Mouse (Mus musculus): ENCODE data around the gene Gm49342. TPM values are rescaled to one million over a fixed set of nuclear protein-coding genes. Genes with fewer than 3 reads are reported as not detected.

The Gm49342 gene
- total RNA-seq, 1 experiment, result 26.2 TPM

GRCm38 (mm10) chr14:51007152-51007801 lies 63.0 kb downstream of the Gm49342 start, which contains the start of gene Rnase10:
Rnase10 (plus strand) TSS chr14:51007751.
- Histone ChIP-seq H3K4me1 (ENCODE audit: control insufficient read depth in 2 of 2, insufficient read depth in 2 of 2, low read length in 2 of 2, poor library complexity in 1 of 2) (no peaks in the 10 kb centered on the region), H3K27ac (ENCODE audit: insufficient read depth, low read depth, low read length, poor library complexity, severe bottlenecking) (no peak within 1 kb of the TSS), H3K36me3 (ENCODE audit: control insufficient read depth, insufficient read depth, low read length, poor library complexity, severe bottlenecking) (no peaks in the 10 kb centered on the region), H3K9ac (ENCODE audit: insufficient read depth, low read depth, low read length, poor library complexity, severe bottlenecking) (no peak within 1 kb of the TSS), H3K9me3 (ENCODE audit: control insufficient read depth, insufficient read depth, low read depth, low read length) (no peaks in the 10 kb centered on the region), H3K4me3 (ENCODE audit: insufficient read depth in 1 of 2, low read depth in 1 of 2, low read length in 2 of 2, poor library complexity in 1 of 2, severe bottlenecking in 1 of 2) (no peak within 1 kb of the TSS)
- TF ChIP-seq MAFK (IDR thresholded peaks at IDR 0.05; ENCODE audit: insufficient read depth, low read depth, low read length) (no peak), HCFC1 (IDR thresholded peaks at IDR 0.05; ENCODE audit: borderline replicate concordance, insufficient read depth, low read length) (no peak), ZNF384 (IDR thresholded peaks at IDR 0.05; ENCODE audit: low read depth, low read length) (no peak), CHD2 (IDR thresholded peaks at IDR 0.05; ENCODE audit: low read depth, low read length) (no peak), ZC3H11A (IDR thresholded peaks at IDR 0.05; ENCODE audit: borderline replicate concordance, low read depth, low read length) (no peak)
- DNase-seq (ENCODE audit: low read depth, low spot score), result no peak
- in situ Hi-C loops (cut with MboI; ENCODE audit: low sequenced_read_pairs in 2 of 2, unreplicated experiment in 2 of 2), result no loop called here

- no peak overlapping the region for H3K9ac ChIP-seq (ENCODE audit: insufficient read depth, low read depth, low read length, poor library complexity, severe bottlenecking)
- no peak overlapping the region for H3K27ac ChIP-seq (ENCODE audit: insufficient read depth, low read depth, low read length, poor library complexity, severe bottlenecking)
- no peaks in the 10 kb centered on the region for H3K4me1 ChIP-seq (ENCODE audit: control insufficient read depth in 2 of 2, insufficient read depth in 2 of 2, low read length in 2 of 2, poor library complexity in 1 of 2)
- H3K9me3 ChIP-seq (ENCODE audit: control insufficient read depth, insufficient read depth, low read depth, low read length), result no peaks in the 10 kb centered on the region
- no peaks in the 10 kb centered on the region for H3K36me3 ChIP-seq (ENCODE audit: control insufficient read depth, insufficient read depth, low read length, poor library complexity, severe bottlenecking)
- no peak for TF ChIP-seq ZNF384 (IDR thresholded peaks at IDR 0.05; ENCODE audit: low read depth, low read length)
- no peak for TF ChIP-seq HCFC1 (IDR thresholded peaks at IDR 0.05; ENCODE audit: borderline replicate concordance, insufficient read depth, low read length)
- TF ChIP-seq ZC3H11A (IDR thresholded peaks at IDR 0.05; ENCODE audit: borderline replicate concordance, low read depth, low read length), result no peak
- TF ChIP-seq MAFK (IDR thresholded peaks at IDR 0.05; ENCODE audit: insufficient read depth, low read depth, low read length), result no peak
- TF ChIP-seq CHD2 (IDR thresholded peaks at IDR 0.05; ENCODE audit: low read depth, low read length), result no peak
- in situ Hi-C loops (cut with MboI; ENCODE audit: low sequenced_read_pairs in 2 of 2, unreplicated experiment in 2 of 2), result no loop called here
- no peak for DNase-seq (ENCODE audit: low read depth, low spot score)
- no peak overlapping the region for H3K4me3 ChIP-seq (ENCODE audit: insufficient read depth in 1 of 2, low read depth in 1 of 2, low read length in 2 of 2, poor library complexity in 1 of 2, severe bottlenecking in 1 of 2)
Observed at GRCm38 (mm10) chr14:51007914-51008713, 63.8 kb downstream of the Gm49342 start.

- in situ Hi-C loops (cut with MboI; ENCODE audit: low sequenced_read_pairs in 2 of 2, unreplicated experiment in 2 of 2), result no loop called here
- H3K4me1 ChIP-seq (ENCODE audit: control insufficient read depth in 2 of 2, insufficient read depth in 2 of 2, low read length in 2 of 2, poor library complexity in 1 of 2), result no peaks in the 10 kb centered on the region
- no peak overlapping the region for H3K27ac ChIP-seq (ENCODE audit: insufficient read depth, low read depth, low read length, poor library complexity, severe bottlenecking)
Observed at GRCm38 (mm10) chr14:51008781-51009180, 64.5 kb downstream of the Gm49342 start.

GRCm38 (mm10) chr14:51009572-51009971 lies 65.3 kb downstream of the Gm49342 start:
- DNase-seq (ENCODE audit: low read depth, low spot score), result no peak
- TF ChIP-seq HCFC1 (IDR thresholded peaks at IDR 0.05; ENCODE audit: borderline replicate concordance, insufficient read depth, low read length) (no peak), MAFK (IDR thresholded peaks at IDR 0.05; ENCODE audit: insufficient read depth, low read depth, low read length) (no peak), ZC3H11A (IDR thresholded peaks at IDR 0.05; ENCODE audit: borderline replicate concordance, low read depth, low read length) (no peak), ZNF384 (IDR thresholded peaks at IDR 0.05; ENCODE audit: low read depth, low read length) (no peak), CHD2 (IDR thresholded peaks at IDR 0.05; ENCODE audit: low read depth, low read length) (no peak)
- no peaks in the 10 kb centered on the region for H3K9me3 ChIP-seq (ENCODE audit: control insufficient read depth, insufficient read depth, low read depth, low read length)
- no peak overlapping the region for H3K9ac ChIP-seq (ENCODE audit: insufficient read depth, low read depth, low read length, poor library complexity, severe bottlenecking)
- no peaks in the 10 kb centered on the region for H3K4me1 ChIP-seq (ENCODE audit: control insufficient read depth in 2 of 2, insufficient read depth in 2 of 2, low read length in 2 of 2, poor library complexity in 1 of 2)
- H3K27ac ChIP-seq (ENCODE audit: insufficient read depth, low read depth, low read length, poor library complexity, severe bottlenecking), result no peak overlapping the region
- no peaks in the 10 kb centered on the region for H3K36me3 ChIP-seq (ENCODE audit: control insufficient read depth, insufficient read depth, low read length, poor library complexity, severe bottlenecking)
- in situ Hi-C loops (cut with MboI; ENCODE audit: low sequenced_read_pairs in 2 of 2, unreplicated experiment in 2 of 2), result no loop called here
- H3K4me3 ChIP-seq (ENCODE audit: insufficient read depth in 1 of 2, low read depth in 1 of 2, low read length in 2 of 2, poor library complexity in 1 of 2, severe bottlenecking in 1 of 2), result no peak overlapping the region

More at GRCm38 (mm10) chr14:51008781-51009180, 64.5 kb downstream of the Gm49342 start:
- no peaks in the 10 kb centered on the region for H3K36me3 ChIP-seq (ENCODE audit: control insufficient read depth, insufficient read depth, low read length, poor library complexity, severe bottlenecking)
- no peak overlapping the region for H3K4me3 ChIP-seq (ENCODE audit: insufficient read depth in 1 of 2, low read depth in 1 of 2, low read length in 2 of 2, poor library complexity in 1 of 2, severe bottlenecking in 1 of 2)
- no peak for DNase-seq (ENCODE audit: low read depth, low spot score)
- no peaks in the 10 kb centered on the region for H3K9me3 ChIP-seq (ENCODE audit: control insufficient read depth, insufficient read depth, low read depth, low read length)
- H3K9ac ChIP-seq (ENCODE audit: insufficient read depth, low read depth, low read length, poor library complexity, severe bottlenecking), result no peak overlapping the region
- TF ChIP-seq ZNF384 (IDR thresholded peaks at IDR 0.05; ENCODE audit: low read depth, low read length), result no peak
- TF ChIP-seq HCFC1 (IDR thresholded peaks at IDR 0.05; ENCODE audit: borderline replicate concordance, insufficient read depth, low read length), result no peak
- no peak for TF ChIP-seq ZC3H11A (IDR thresholded peaks at IDR 0.05; ENCODE audit: borderline replicate concordance, low read depth, low read length)
- TF ChIP-seq CHD2 (IDR thresholded peaks at IDR 0.05; ENCODE audit: low read depth, low read length), result no peak
- no peak for TF ChIP-seq MAFK (IDR thresholded peaks at IDR 0.05; ENCODE audit: insufficient read depth, low read depth, low read length)

Other genes starting within 250 kb of the Gm49342 start
- not detected in 2 replicates for gene Olfr748, start 237.1 kb upstream of the Gm49342 start, total RNA-seq (2012; rRNA removed)
- gene Olfr749, start 199.4 kb upstream of the Gm49342 start, total RNA-seq (2012; rRNA removed), result not detected in 2 replicates
- gene Ttc5, start 159.0 kb upstream of the Gm49342 start, total RNA-seq (2012; rRNA removed), result 28.4 and 65.9 TPM in 2 replicates
- gene Ccnb1ip1, start 136.8 kb upstream of the Gm49342 start, total RNA-seq (2012; rRNA removed), result 24.1 and 29.4 TPM in 2 replicates
- gene Parp2, start 136.7 kb upstream of the Gm49342 start, total RNA-seq (2012; rRNA removed), result 44.7 and 115 TPM in 2 replicates
- gene Tep1, start 74.0 kb upstream of the Gm49342 start, total RNA-seq (2012; rRNA removed), result 11.5 and 19.5 TPM in 2 replicates
- gene Klhl33, start 47.0 kb upstream of the Gm49342 start, total RNA-seq (2012; rRNA removed), result 0.09 and 0.32 TPM in 2 replicates
- 19.1 and 34.9 TPM in 2 replicates for gene Osgep, start 19.6 kb upstream of the Gm49342 start, total RNA-seq (2012; rRNA removed)
- 127 and 205 TPM in 2 replicates for gene Apex1, start 19.5 kb upstream of the Gm49342 start, total RNA-seq (2012; rRNA removed)
- gene Pip4p1, start 13.7 kb upstream of the Gm49342 start, total RNA-seq (2012; rRNA removed), result 19.4 and 42.3 TPM in 2 replicates
- gene Pnp, start 13.4 kb upstream of the Gm49342 start, total RNA-seq (2012; rRNA removed), result 74.8 and 115 TPM in 2 replicates
- 1.1 and 2.2 TPM in 2 replicates for gene Pnp2, start 11.5 kb downstream of the Gm49342 start, total RNA-seq (2012; rRNA removed)
- not detected in 2 replicates for gene Rnase10, start 63.2 kb downstream of the Gm49342 start, total RNA-seq (2012; rRNA removed)
- gene Rnase9, start 97.4 kb downstream of the Gm49342 start, total RNA-seq (2012; rRNA removed), result not detected in 2 replicates
- gene Rnase11, start 105.6 kb downstream of the Gm49342 start, total RNA-seq (2012; rRNA removed), result not detected in 2 replicates
- gene Rnase12, start 113.1 kb downstream of the Gm49342 start, total RNA-seq (2012; rRNA removed), result 0.36 and 1.1 TPM in 2 replicates
- gene Olfr750, start 129.9 kb downstream of the Gm49342 start, total RNA-seq (2012; rRNA removed), result not detected in 2 replicates
- 2.5 and 10.3 TPM in 2 replicates for gene Rnase4, start 146.6 kb downstream of the Gm49342 start, total RNA-seq (2012; rRNA removed)
- 1.2 and 1.4 TPM in 2 replicates for gene Ang, start 146.6 kb downstream of the Gm49342 start, total RNA-seq (2012; rRNA removed)
- gene Eddm3b, start 169.9 kb downstream of the Gm49342 start, total RNA-seq (2012; rRNA removed), result not detected in 2 replicates
- not detected in 2 replicates for gene Rnase6, start 179.4 kb downstream of the Gm49342 start, total RNA-seq (2012; rRNA removed)
- gene Rnase1, start 202.3 kb downstream of the Gm49342 start, total RNA-seq (2012; rRNA removed), result not detected in 2 replicates
- not detected in 2 replicates for gene Rnase2b, start 217.7 kb downstream of the Gm49342 start, total RNA-seq (2012; rRNA removed)